Mouse (Mus musculus) splenic B cell, adult 2 months (primary cell): ENCODE results near the gene Onecut1.

ENCODE experiments used
- DNase-seq: peaks from one replicate; pipeline ENCODE4 v3.0.0-alpha.2; 2011; ENCODE audit warnings: low read depth, low spot score
- H3K27me3 ChIP-seq: 2 replicates; pipeline ENCODE4 v1.6.1; 2012; ENCODE audit warnings: mild to moderate bottlenecking, low read length, moderate library complexity, mixed read lengths; ENCODE audit not compliant: control insufficient read depth, poor library complexity, insufficient read depth, severe bottlenecking
- H3K36me3 ChIP-seq: 2 replicates; pipeline ENCODE4 v1.6.1; 2012; ENCODE audit warnings: mild to moderate bottlenecking, low read length, moderate library complexity, mixed read lengths; ENCODE audit not compliant: control insufficient read depth, poor library complexity, insufficient read depth, severe bottlenecking

Gene Onecut1

DNA sequence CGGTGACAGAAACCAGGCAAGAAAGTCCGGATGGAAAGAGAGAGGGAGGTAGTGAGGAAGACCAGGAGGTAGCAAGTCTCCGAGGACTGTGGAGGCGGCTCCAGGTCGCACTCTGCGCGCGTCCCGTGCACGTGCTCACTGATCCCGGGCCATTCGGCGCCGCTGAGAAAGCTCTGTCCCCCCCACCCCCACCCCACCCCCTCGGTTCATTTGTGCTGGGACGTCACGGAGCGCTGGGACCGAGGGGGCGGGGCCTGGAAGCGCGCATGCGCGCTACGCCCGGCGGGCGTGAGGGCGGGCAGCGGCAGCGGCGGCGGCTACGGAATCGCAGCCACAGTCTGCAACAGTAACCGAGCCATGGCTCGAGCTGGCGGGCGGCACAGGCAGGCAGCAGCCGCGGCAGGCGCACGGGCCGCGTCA lies at the start of gene Onecut1:
TSS of gene Onecut1 (plus strand) at position 361 of the 420 bp plus-strand sequence.
- no peaks in the 10 kb centered on the region for H3K36me3 ChIP-seq
- peaks cover under 1% of the 10 kb centered on the region; the same call in 1 of the 2 replicates for H3K27me3 ChIP-seq
- DNase-seq = peak; percentile 54

- H3K27me3 ChIP-seq = no peaks in the 10 kb centered on the region
- DNase-seq = no peak
- H3K36me3 ChIP-seq = no peaks in the 10 kb centered on the region
Measured at GRCm38 (mm10) chr9:74819736-74820511, 41.8 kb upstream of the Onecut1 start.

DNA sequence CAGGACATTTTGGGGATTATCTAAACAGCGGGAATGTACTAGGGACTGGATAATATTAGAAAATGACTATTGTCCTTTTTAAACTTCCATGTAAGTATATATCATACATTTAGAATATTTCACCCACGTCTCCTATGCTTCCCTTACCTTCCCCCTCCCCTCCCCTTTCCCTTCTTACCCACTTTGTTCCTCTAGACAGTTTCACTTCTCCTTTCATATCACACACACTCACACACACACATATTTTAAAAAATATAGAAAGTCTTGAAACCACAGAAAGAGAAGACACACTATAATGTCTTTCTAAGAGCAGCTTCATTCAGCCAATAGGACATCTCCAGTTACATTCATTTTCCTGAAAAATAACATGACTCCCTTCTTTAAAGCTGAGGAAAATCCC lies 36.6 kb upstream of the Onecut1 start:
- no peaks in the 10 kb centered on the region for H3K27me3 ChIP-seq
- peak; percentile 64 for DNase-seq
- no peaks in the 10 kb centered on the region for H3K36me3 ChIP-seq

GRCm38 (mm10) chr9:74829206-74829605 lies 32.5 kb upstream of the Onecut1 start:
- no peaks in the 10 kb centered on the region for H3K27me3 ChIP-seq
- no peak for DNase-seq
- no peaks in the 10 kb centered on the region for H3K36me3 ChIP-seq

GRCm38 (mm10) chr9:74842890-74843289 lies 18.8 kb upstream of the Onecut1 start:
- Histone ChIP-seq H3K27me3 (no peaks in the 10 kb centered on the region), H3K36me3 (no peaks in the 10 kb centered on the region)
- DNase-seq = no peak

DNA sequence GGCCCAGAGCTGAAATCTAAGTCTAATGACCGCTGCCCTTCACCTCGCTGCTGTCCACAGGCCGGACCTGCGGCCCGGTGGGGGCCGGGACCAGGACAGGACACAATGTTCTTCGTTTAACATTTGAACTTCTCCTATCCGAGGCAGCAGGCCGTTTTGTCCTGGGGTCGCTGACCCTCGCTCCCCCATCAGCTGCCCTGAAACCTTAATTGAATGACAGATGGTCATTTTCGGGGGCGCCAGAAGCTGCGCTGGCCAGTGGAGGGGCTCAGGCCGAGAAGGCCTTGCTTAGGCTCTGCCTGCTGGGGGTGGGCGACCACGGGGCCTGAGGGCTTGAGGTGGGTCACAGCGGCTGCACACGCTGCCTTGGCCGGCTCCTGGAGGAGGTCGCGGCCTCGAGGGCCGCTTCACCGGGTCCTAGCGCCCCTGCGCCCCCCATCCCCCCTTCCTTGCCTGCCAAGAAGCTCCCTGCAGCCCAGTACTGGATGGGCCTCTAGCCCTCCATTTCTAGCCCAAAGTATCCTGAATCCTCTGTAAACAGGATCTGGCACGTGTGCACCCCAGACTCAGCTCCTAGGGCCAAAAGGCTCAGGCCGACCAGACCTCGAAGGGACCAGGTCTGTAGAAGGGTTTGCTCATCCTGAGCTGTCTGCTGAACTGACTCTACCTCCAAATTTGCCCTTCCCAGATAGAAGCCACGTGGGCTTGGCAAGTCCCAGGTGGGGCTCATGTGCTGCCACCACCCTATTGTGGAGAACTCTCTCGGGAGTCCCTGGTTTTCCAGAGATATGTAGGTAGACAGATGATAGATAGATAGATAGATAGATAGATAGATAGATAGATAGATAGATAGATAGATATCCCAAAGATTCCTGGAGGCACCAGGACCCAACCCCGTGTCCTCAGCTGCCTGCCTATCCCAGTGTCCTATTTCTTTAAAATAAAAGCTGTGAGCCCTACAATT lies 14.6 kb upstream of the Onecut1 start:
- DNase-seq = no peak
- no peaks in the 10 kb centered on the region for H3K36me3 ChIP-seq

GRCm38 (mm10) chr9:74848411-74849194 lies 13.1 kb upstream of the Onecut1 start:
- no peaks in the 10 kb centered on the region; the same call in 1 of the 2 replicates for H3K27me3 ChIP-seq
- DNase-seq = peak; percentile 46
- H3K36me3 ChIP-seq = no peaks in the 10 kb centered on the region

More for the DNA sequence above, 14.6 kb upstream of the Onecut1 start:
- H3K27me3 ChIP-seq = no peaks in the 10 kb centered on the region; the same call in 1 of the 2 replicates

DNA sequence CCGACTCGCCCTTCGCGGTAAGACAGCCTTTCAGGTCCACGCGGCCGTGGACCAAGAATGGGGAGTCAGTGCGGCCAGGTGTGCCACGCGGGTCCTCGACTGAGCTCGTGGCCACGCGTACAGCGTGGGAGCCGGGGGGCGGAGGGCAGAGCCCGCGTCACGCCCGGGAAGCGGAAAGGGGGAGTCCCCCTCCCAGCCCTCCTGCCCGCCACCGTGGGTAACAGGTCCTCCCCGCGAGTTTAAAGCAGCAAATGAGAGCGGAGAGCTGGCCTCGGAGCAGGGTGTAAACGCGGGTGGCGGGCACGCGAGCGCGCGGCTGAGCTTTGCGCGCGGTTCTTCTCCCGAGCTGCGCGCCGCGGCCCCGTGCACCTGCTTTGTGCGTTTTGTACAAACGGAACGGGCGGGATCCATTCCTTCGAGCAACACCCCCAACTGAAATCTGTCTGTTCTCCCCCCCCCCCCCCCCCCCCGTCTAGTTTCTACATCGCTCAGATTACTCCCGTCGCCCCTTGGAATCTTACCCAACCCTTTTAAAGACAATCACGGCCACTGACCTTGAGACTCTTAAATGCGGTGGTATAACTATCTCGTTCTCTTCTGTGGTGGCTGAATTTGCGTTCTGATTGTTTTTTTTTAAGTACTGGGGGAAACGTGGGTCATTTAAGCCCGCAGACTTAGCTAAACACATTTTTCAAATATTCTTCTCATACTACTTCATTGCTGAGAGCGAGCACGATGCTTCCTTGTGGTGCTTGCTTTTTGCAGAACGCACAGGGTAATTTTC lies 12.3 kb upstream of the Onecut1 start:
- Histone ChIP-seq H3K36me3 (no peaks in the 10 kb centered on the region), H3K27me3 (no peaks in the 10 kb centered on the region; the same call in 1 of the 2 replicates)
- DNase-seq = no peak

DNA sequence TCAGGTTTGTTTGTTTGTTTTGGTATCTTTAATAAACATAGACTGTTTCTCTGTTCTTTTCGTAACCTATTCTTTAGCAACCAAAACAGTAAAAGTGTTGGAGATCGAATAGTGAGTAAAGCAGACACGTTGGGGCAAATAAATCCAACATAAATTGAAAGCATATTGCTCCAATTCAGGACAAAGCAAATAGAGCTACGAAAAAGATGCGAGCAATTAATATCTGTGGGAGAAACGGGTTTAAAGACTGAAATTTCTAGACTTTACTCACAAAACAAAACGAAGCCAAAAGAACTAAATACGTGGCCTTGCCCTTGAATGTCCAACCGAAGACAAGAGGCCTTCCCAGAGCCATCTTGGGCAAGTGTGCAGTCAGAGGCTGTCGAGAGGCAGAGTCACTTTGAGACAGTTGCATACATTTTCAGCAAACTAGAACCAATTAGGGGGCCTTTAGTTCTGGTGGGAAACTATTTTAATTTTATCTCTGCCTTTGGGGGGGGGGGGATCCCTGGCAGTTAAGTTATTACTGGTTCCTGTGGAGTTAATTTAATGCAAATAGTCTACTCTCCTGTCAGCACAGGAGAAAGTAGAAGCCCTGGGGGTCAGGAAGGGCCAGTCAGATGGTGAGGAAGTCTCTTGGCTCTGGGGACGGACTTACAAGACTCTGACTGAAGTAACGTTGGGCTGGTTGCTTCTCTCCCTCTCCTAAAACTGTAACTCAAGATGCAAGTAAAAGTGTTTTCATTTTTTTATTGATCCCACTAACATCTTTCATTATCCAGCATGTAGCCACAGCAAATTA lies 11.5 kb upstream of the Onecut1 start:
- DNase-seq = no peak
- H3K27me3 ChIP-seq = no peaks in the 10 kb centered on the region; the same call in 1 of the 2 replicates
- no peaks in the 10 kb centered on the region for H3K36me3 ChIP-seq

DNA sequence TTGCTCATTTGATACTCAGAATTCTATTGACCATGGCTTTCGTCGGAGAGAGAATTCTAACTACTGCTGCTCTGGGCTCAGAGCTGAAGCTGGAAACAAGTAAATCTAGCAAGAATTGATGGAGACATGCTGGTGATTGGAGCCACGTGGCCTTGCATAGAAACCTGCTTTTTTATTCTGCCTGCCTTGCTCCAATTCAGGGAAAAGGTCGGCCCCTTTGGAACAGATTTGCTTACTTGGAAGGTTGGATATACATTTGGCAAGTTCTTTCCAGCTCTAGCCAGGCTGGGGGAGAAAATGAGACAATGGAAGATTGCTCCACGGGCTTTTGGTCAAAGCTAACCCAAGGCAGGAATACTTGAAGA lies 11.0 kb upstream of the Onecut1 start:
- H3K36me3 ChIP-seq = no peaks in the 10 kb centered on the region
- DNase-seq = no peak
- no peaks in the 10 kb centered on the region; the same call in none of the 2 replicates for H3K27me3 ChIP-seq

- no peak for DNase-seq
- H3K27me3 ChIP-seq = peaks cover 4% of the 10 kb centered on the region
Measured at GRCm38 (mm10) chr9:74851601-74852000, 10.1 kb upstream of the Onecut1 start.

GRCm38 (mm10) chr9:74852361-74852760 lies 9.4 kb upstream of the Onecut1 start:
- no peak for DNase-seq
- Histone ChIP-seq H3K36me3 (no peaks in the 10 kb centered on the region), H3K27me3 (peaks cover 5% of the 10 kb centered on the region)

More at GRCm38 (mm10) chr9:74851601-74852000, 10.1 kb upstream of the Onecut1 start:
- no peaks in the 10 kb centered on the region for H3K36me3 ChIP-seq
